Mouse (Mus musculus) kidney, adult 2 months (tissue): ENCODE results near the gene Aco2.

Experiments
- CTCF ChIP-seq: fragments of 200-500 bp; conservative IDR thresholded peaks from 2 replicates; pipeline ENCODE4 v1.5.1; 2011; ENCODE audit warnings: low read depth, mild to moderate bottlenecking, control low read depth, low read length, moderate library complexity, mixed read lengths; ENCODE audit not compliant: insufficient read depth, insufficient read length
- POLR2A ChIP-seq: fragments of 200-500 bp; IDR thresholded peaks from one replicate; pipeline ENCODE4 v1.6.1; 2011; ENCODE audit warnings: low read depth, low read length, control low read depth

DNA sequence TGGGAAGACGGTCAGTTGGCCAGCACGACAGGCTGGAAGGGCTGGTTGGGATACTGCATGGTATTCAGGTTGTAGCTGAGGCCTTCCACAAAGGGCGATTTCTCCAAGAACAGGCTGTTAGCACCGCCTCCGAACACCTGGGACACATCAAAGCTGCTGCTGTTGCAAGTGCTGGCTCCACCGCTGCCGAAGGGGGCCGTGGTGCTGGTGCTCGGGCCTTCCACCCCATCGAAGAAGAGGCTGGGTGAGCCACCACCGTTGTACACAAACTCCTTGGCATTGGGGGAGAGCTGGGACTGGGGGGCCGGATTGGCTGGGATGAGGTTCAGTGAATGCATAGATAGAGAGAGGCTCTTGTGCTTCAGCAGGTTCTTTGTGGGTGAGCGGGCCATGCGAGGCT is 21.4 kb upstream of the Aco2 start:
- TF ChIP-seq CTCF (no peak), POLR2A (no peak)
